Mouse (Mus musculus) adrenal gland, postnatal 25 days (tissue): ENCODE results near the gene Ptgs2. TPM values are rescaled to one million over a fixed set of nuclear protein-coding genes. Genes with fewer than 3 reads are reported as not detected.
A peak's percentile ranks its signal among the peaks of the same experiment; 100 is the strongest.

ENCODE experiments used
- DNase-seq: peaks from one replicate; pipeline ENCODE4 v3.0.0; 2021; ENCODE audit warnings: mixed read lengths
- microRNA-seq, 2 experiments: library from miRNA; unstranded; fragments of <30 nt; microRNA quantifications; one replicate each; pipeline ENCODE4 v1.2.0; 2021
- total RNA-seq: library from RNA; stranded (reverse); gene quantifications from 2 replicates; pipeline ENCODE4 v1.2.3, GENCODE M21; 2021

The Ptgs2 gene
- total RNA-seq, 1 experiment from 2014 or later = 0.21 TPM

- peak; percentile 31 for DNase-seq
Observed at GRCm38 (mm10) chr1:150151411-150151810, 51.6 kb downstream of the Ptgs2 start.

Small RNA genes lying within 50 kb of the gene (microRNA-seq; reads per million reads assigned to microRNA genes)
- gene Gm44329 = 0 reads per million in 2 experiments

Other genes with a start within 250 kb of the Ptgs2 start
- gene Pla2g4a, start 138.7 kb upstream of the Ptgs2 start, total RNA-seq = 2.8 and 2.9 TPM in 2 replicates
- not detected in 2 replicates for gene Pdc, start 219.4 kb downstream of the Ptgs2 start, total RNA-seq